Mouse (Mus musculus) limb, embryonic 12.5 days (tissue): ENCODE measurements around the gene Pigs. TPM values are rescaled to one million over a fixed set of nuclear protein-coding genes. Genes with fewer than 3 reads are reported as not detected.
A peak's percentile ranks its signal among the peaks of the same experiment; 100 is the strongest.

Source experiments
- ATAC-seq: fragments of 200-750 bp; cut with Nextera tagmentation; 2 replicates; pipeline ENCODE4 v1.8.0; 2017; ENCODE audit warnings: low read depth, moderate TSS enrichment; ENCODE audit not compliant: insufficient number of reproducible peaks, insufficient read depth, low FRiP score, low TSS enrichment
- H3K27ac ChIP-seq: fragments of 300-500 bp; sonication (generic); 2 replicates; pipeline ENCODE4 v1.5.1; 2016; ENCODE audit warnings: mild to moderate bottlenecking, moderate library complexity
- H3K27me3 ChIP-seq: fragments of 300-500 bp; sonication (generic); 2 replicates; pipeline ENCODE4 v1.6.1; 2016; ENCODE audit warnings: mild to moderate bottlenecking, moderate library complexity
- H3K36me3 ChIP-seq: fragments of 300-500 bp; sonication (generic); 2 replicates; pipeline ENCODE4 v1.6.1; 2016; ENCODE audit warnings: mild to moderate bottlenecking, moderate library complexity
- H3K4me1 ChIP-seq: fragments of 300-500 bp; sonication (generic); replicated peaks from 2 replicates; pipeline ENCODE4 v1.6.1; 2016
- H3K4me2 ChIP-seq: fragments of 300-500 bp; sonication (generic); 2 replicates; pipeline ENCODE4 v1.6.1; 2016; ENCODE audit warnings: mild to moderate bottlenecking, moderate library complexity
- H3K4me3 ChIP-seq: fragments of 300-500 bp; sonication (generic); replicated peaks from 2 replicates; pipeline ENCODE4 v1.5.1; 2016; ENCODE audit warnings: mild to moderate bottlenecking
- H3K9ac ChIP-seq: fragments of 300-500 bp; sonication (generic); replicated peaks from 2 replicates; pipeline ENCODE4 v1.6.1; 2016; ENCODE audit warnings: mild to moderate bottlenecking, moderate library complexity
- H3K9me3 ChIP-seq: fragments of 300-500 bp; sonication (generic); 2 replicates; pipeline ENCODE4 v1.6.1; 2016; ENCODE audit warnings: mild to moderate bottlenecking, moderate library complexity
- WGBS: fragments of 180-500 bp; shearing (Covaris S2); methylation state at CpG from one replicate; pipeline ENCODE4 v1.1.7; 2016; 5-methylcytosine and 5-hydroxymethylcytosine counted together
- polyA plus RNA-seq: library from polyadenylated mRNA; unstranded; fragments of >200 nt; fragmentation: Nextera tagmentation; extraction: Ambion mirVana; gene quantifications from 2 replicates; pipeline ENCODE4 v1.2.1, GENCODE M21; 2016

Gene Pigs
- polyA plus RNA-seq, 1 experiment from 2014 or later: 68.8 TPM

GRCm38 (mm10) chr11:78349441-78350358 lies 21.5 kb downstream of the Pigs start:
- peaks cover 21% of the 10 kb centered on the region for H3K4me1 ChIP-seq
- no peak overlapping the region for H3K27ac ChIP-seq
- H3K9ac ChIP-seq: no peak overlapping the region
- no peaks in the 10 kb centered on the region for H3K27me3 ChIP-seq
- peaks cover 27% of the 10 kb centered on the region for H3K36me3 ChIP-seq
- no peaks in the 10 kb centered on the region for H3K9me3 ChIP-seq
- H3K4me2 ChIP-seq: no peak overlapping the region
- H3K4me3 ChIP-seq: no peak overlapping the region
- ATAC-seq: no peak
- 87% methylated on average over 4 of the region's 4 CpGs for WGBS

- ATAC-seq: no peak
- Histone ChIP-seq H3K9me3 (no peaks in the 10 kb centered on the region), H3K27me3 (peaks cover 3% of the 10 kb centered on the region; the same call in 1 of the 2 replicates), H3K4me3 (no peak overlapping the region), H3K9ac (no peak overlapping the region), H3K4me1 (no peaks in the 10 kb centered on the region), H3K4me2 (no peak overlapping the region), H3K27ac (no peak overlapping the region), H3K36me3 (peaks cover 20% of the 10 kb centered on the region)
- 78% methylated on average over 1 of the region's 1 CpGs for WGBS
These were observed 24.9 kb downstream of the Pigs start for GRCm38 (mm10) chr11:78353081-78353480.

- Histone ChIP-seq H3K36me3 (peaks cover 3% of the 10 kb centered on the region; the same call in 1 of the 2 replicates), H3K9me3 (no peaks in the 10 kb centered on the region), H3K27me3 (peaks cover 7% of the 10 kb centered on the region), H3K4me2 (no peak overlapping the region), H3K4me1 (no peaks in the 10 kb centered on the region), H3K27ac (no peak overlapping the region), H3K4me3 (no peak overlapping the region), H3K9ac (no peak overlapping the region)
- WGBS: 85% methylated on average over 6 of the region's 6 CpGs
- ATAC-seq: no peak
These were observed 26.7 kb downstream of the Pigs start for GRCm38 (mm10) chr11:78354905-78355304.

GRCm38 (mm10) chr11:78355471-78356238 lies 27.4 kb downstream of the Pigs start:
- Histone ChIP-seq H3K36me3 (no peaks in the 10 kb centered on the region), H3K4me2 (no peak overlapping the region), H3K4me1 (no peaks in the 10 kb centered on the region), H3K4me3 (no peak overlapping the region), H3K9me3 (no peaks in the 10 kb centered on the region), H3K27ac (no peak overlapping the region), H3K9ac (no peak overlapping the region), H3K27me3 (peaks cover 7% of the 10 kb centered on the region)
- 31% methylated on average over 4 of the region's 4 CpGs for WGBS
- ATAC-seq: no peak

- Histone ChIP-seq H3K9me3 (no peaks in the 10 kb centered on the region), H3K27me3 (peaks cover 7% of the 10 kb centered on the region), H3K27ac (no peak overlapping the region), H3K36me3 (no peaks in the 10 kb centered on the region), H3K9ac (no peak overlapping the region), H3K4me3 (no peak overlapping the region), H3K4me1 (peaks cover 7% of the 10 kb centered on the region), H3K4me2 (no peak overlapping the region)
- ATAC-seq: no peak
- 14% methylated on average over 22 of the region's 22 CpGs for WGBS
These were observed 30.3 kb downstream of the Pigs start for GRCm38 (mm10) chr11:78358330-78359007.

GRCm38 (mm10) chr11:78360125-78360788 lies 32.0 kb downstream of the Pigs start:
- Histone ChIP-seq H3K27ac (no peak overlapping the region), H3K27me3 (peaks cover 7% of the 10 kb centered on the region), H3K4me1 (peaks cover 21% of the 10 kb centered on the region), H3K9ac (no peak overlapping the region; the same call in 1 of the 2 replicates), H3K4me3 (peak overlapping the region; percentile 31), H3K9me3 (no peaks in the 10 kb centered on the region), H3K4me2 (peak overlapping the region; percentile 50), H3K36me3 (no peaks in the 10 kb centered on the region)
- ATAC-seq: peak; percentile 27; the same call in 1 of the 2 replicates
- 10% methylated on average over 13 of the region's 13 CpGs for WGBS

- Histone ChIP-seq H3K27me3 (peaks cover 7% of the 10 kb centered on the region), H3K36me3 (no peaks in the 10 kb centered on the region), H3K9ac (no peak overlapping the region; the same call in 1 of the 2 replicates), H3K9me3 (no peaks in the 10 kb centered on the region), H3K27ac (no peak overlapping the region), H3K4me1 (peaks cover 21% of the 10 kb centered on the region), H3K4me2 (peak overlapping the region; percentile 50), H3K4me3 (no peak overlapping the region)
- peak; percentile 16; the same call in 1 of the 2 replicates for ATAC-seq
- WGBS: 59% methylated on average over 2 of the region's 2 CpGs
These were observed 32.5 kb downstream of the Pigs start for GRCm38 (mm10) chr11:78360789-78361131.

GRCm38 (mm10) chr11:78363309-78364007 lies 35.2 kb downstream of the Pigs start:
- Histone ChIP-seq H3K27me3 (peaks cover 4% of the 10 kb centered on the region; the same call in 1 of the 2 replicates), H3K9me3 (no peaks in the 10 kb centered on the region), H3K27ac (no peak overlapping the region), H3K36me3 (no peaks in the 10 kb centered on the region), H3K4me3 (no peak overlapping the region), H3K4me1 (peaks cover 21% of the 10 kb centered on the region), H3K9ac (no peak overlapping the region; the same call in 1 of the 2 replicates), H3K4me2 (no peak overlapping the region)
- 53% methylated on average over 13 of the region's 13 CpGs for WGBS
- ATAC-seq: no peak

GRCm38 (mm10) chr11:78364103-78364502 lies 35.9 kb downstream of the Pigs start:
- WGBS: 27% methylated on average over 8 of the region's 8 CpGs
- no peaks in the 10 kb centered on the region for H3K27me3 ChIP-seq
- no peak overlapping the region for H3K4me3 ChIP-seq
- 0 out of 2 replicates have a peak overlapping the region, but pooled peaks have one; percentile 7 for H3K27ac ChIP-seq
- H3K4me2 ChIP-seq: no peak overlapping the region
- no peaks in the 10 kb centered on the region for H3K9me3 ChIP-seq
- peaks cover 21% of the 10 kb centered on the region for H3K4me1 ChIP-seq
- no peaks in the 10 kb centered on the region for H3K36me3 ChIP-seq
- no peak overlapping the region for H3K9ac ChIP-seq
- no peak for ATAC-seq
